Mouse (Mus musculus) C2C12 (cell line): ENCODE measurements around the gene Lcorl. TPM values are rescaled to one million over a fixed set of nuclear protein-coding genes. Genes with fewer than 3 reads are reported as not detected.

Experiments
- H3K27me3 ChIP-seq: one replicate; pipeline ENCODE4 v1.6.1; 2011; ENCODE audit not compliant: control insufficient read depth, insufficient read depth, insufficient read length
- H3K36me3 ChIP-seq: one replicate; pipeline ENCODE4 v1.6.1; 2011; ENCODE audit not compliant: control insufficient read depth, insufficient read depth
- H3K4me3 ChIP-seq: one replicate; pipeline ENCODE4 v1.5.1; 2011; ENCODE audit warnings: mild to moderate bottlenecking, control low read depth; ENCODE audit not compliant: poor library complexity, insufficient read depth, severe bottlenecking
- H3K79me2 ChIP-seq: one replicate; pipeline ENCODE4 v1.6.1; 2011; ENCODE audit not compliant: control insufficient read depth, insufficient read depth
- H3K79me3 ChIP-seq: one replicate; pipeline ENCODE4 v1.6.1; 2011; ENCODE audit warnings: low read depth, control low read depth
- H3ac ChIP-seq: one replicate; pipeline ENCODE3; 2011; ENCODE audit warnings: low read depth; ENCODE audit not compliant: control insufficient read depth, insufficient read length
- CEBPB ChIP-seq: IDR thresholded peaks from one replicate; pipeline ENCODE4 v1.6.1; 2011; ENCODE audit warnings: low read depth, mild to moderate bottlenecking, control low read depth, moderate library complexity
- CTCF ChIP-seq: IDR thresholded peaks from one replicate; pipeline ENCODE4 v1.5.1; 2011; ENCODE audit not compliant: control insufficient read depth, insufficient read depth, insufficient read length
- FOSL1 ChIP-seq: IDR thresholded peaks from one replicate; pipeline ENCODE4 v1.8.0; 2011; ENCODE audit warnings: mild to moderate bottlenecking, low read length; ENCODE audit not compliant: poor library complexity, insufficient read depth, severe bottlenecking
- MAX ChIP-seq: IDR thresholded peaks from one replicate; pipeline ENCODE4 v1.6.1; 2011; ENCODE audit warnings: mild to moderate bottlenecking, control low read depth
- MYOD1 ChIP-seq: IDR thresholded peaks from one replicate; pipeline ENCODE4 v1.6.1; 2011; ENCODE audit warnings: low read depth; ENCODE audit not compliant: control insufficient read depth, insufficient read length
- MYOG ChIP-seq: IDR thresholded peaks from one replicate; pipeline ENCODE4 v1.6.1; 2011; ENCODE audit not compliant: control insufficient read depth, insufficient read length; ENCODE audit errors: extremely low read depth
- USF1 ChIP-seq: IDR thresholded peaks from one replicate; pipeline ENCODE4 v1.6.1; 2011; ENCODE audit warnings: low read depth, mild to moderate bottlenecking, control low read depth, moderate library complexity
- polyA plus RNA-seq: library from polyadenylated mRNA; unstranded; fragments of >200 nt; fragmentation: generic; extraction: Trizol; gene quantifications from one replicate; pipeline ENCODE4 v1.2.1, GENCODE M21; 2012; ENCODE audit warnings: missing spikeins

Gene Lcorl
- polyA plus RNA-seq, 1 experiment: 1.2 TPM

DNA sequence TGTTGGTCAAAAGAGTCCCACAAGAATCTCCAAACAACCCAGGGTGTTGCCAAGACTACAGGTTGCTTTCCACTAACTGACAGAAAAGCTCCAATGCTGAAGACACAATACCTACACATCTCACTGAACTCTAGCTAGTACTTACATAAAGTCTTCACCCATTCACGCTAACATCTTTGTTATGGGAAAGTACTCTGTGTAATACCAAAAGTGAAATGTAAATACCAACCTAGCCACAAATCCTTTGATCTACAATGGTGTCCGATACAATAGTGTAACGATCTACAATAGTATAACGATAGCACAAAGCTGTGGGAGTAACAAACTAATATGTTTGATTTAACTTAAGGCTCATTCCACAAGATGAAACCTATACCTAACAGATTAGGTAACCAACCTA is 67.2 kb downstream of the Lcorl start:
- Histone ChIP-seq H3ac (no peak overlapping the region), H3K4me3 (no peak overlapping the region), H3K79me3 (peaks cover 9% of the 10 kb centered on the region), H3K36me3 (no peaks in the 10 kb centered on the region), H3K27me3 (no peaks in the 10 kb centered on the region), H3K79me2 (no peaks in the 10 kb centered on the region)
- TF ChIP-seq CTCF (no peak), MYOG (no peak), CEBPB (no peak), USF1 (no peak), MAX (no peak), FOSL1 (no peak), MYOD1 (no peak)

DNA sequence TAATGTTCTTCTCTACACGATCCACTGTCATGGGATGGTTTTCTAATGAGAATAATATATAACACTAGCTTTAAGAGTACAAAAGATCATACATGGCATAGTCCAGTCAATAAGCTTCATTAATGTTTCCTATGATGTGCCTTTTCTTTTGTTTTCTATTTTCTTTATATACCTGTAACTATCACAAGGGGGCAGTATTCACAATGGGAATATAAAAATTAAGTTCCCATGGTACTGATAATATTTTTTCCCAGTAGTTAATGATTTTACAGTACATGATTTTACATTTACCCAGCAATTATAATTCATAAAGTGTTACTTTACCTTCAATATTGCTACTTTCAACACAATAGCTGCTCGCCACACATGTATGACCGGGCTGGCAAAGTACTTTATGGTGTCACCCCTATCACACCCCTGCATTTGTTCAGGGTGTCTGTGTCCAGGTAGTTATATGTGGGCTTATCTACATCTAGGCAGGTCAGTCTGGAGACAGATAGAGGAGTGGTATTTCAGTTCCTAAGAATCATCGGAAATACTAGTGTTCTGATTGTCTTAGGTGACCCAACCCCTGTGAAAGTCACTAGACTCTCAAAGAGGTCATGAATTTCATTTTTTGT is 99.8 kb downstream of the Lcorl start:
- Histone ChIP-seq H3K27me3 (no peaks in the 10 kb centered on the region), H3K36me3 (no peaks in the 10 kb centered on the region)
- no peak for TF ChIP-seq MAX
- TF ChIP-seq CTCF: no peak
- TF ChIP-seq USF1: no peak
- no peak for TF ChIP-seq CEBPB
- TF ChIP-seq MYOG: no peak
- TF ChIP-seq FOSL1: no peak

GRCm38 (mm10) chr5:45737911-45738310 is 119.5 kb downstream of the Lcorl start:
- TF ChIP-seq CTCF (no peak), MYOD1 (no peak), USF1 (no peak), FOSL1 (no peak), MAX (no peak), MYOG (no peak), CEBPB (no peak)
- Histone ChIP-seq H3K4me3 (no peak overlapping the region), H3K27me3 (no peaks in the 10 kb centered on the region), H3ac (no peak overlapping the region), H3K79me2 (no peaks in the 10 kb centered on the region), H3K79me3 (no peaks in the 10 kb centered on the region), H3K36me3 (no peaks in the 10 kb centered on the region)

More for the DNA sequence above, 99.8 kb downstream of the Lcorl start:
- H3K79me3 ChIP-seq: no peaks in the 10 kb centered on the region
- no peak overlapping the region for H3K4me3 ChIP-seq
- no peaks in the 10 kb centered on the region for H3K79me2 ChIP-seq
- no peak overlapping the region for H3ac ChIP-seq

GRCm38 (mm10) chr5:45733751-45734150 is 123.7 kb downstream of the Lcorl start:
- H3K36me3 ChIP-seq: no peaks in the 10 kb centered on the region
- H3K27me3 ChIP-seq: no peaks in the 10 kb centered on the region
- TF ChIP-seq FOSL1 (no peak), CTCF (no peak), CEBPB (no peak), MYOD1 (no peak), USF1 (no peak), MYOG (no peak), MAX (no peak)

DNA sequence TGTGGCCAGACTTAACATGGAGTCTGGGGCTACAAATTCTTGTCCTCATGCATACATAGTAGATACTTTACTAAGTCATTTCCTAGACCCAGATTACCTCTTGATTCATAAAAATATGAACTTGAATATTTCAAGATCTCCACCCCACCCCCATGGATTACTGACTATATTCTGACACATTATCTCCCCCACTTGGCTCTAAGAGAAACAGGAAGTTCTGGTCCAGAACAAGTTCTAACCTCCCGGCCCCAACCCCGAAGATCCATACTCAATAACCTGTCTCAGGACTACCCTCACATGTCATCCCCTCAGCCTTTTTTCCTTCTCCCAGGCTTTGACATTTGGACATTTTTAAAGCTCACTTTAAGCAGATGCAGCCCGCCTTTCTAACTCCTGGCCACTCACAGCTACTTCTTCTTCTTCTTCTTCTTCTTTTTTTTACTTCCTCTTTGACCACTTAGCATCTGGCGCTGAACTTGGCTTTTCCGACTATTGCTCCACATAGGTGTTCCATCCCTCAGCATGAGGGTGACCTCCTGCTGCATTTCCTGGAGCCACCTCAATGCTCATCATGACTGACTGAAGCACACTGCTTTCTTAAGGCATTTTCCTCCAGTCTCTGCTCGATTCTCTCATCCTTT is 138.4 kb downstream of the Lcorl start:
- TF ChIP-seq MAX (no peak), USF1 (no peak), CEBPB (no peak), FOSL1 (no peak), MYOG (no peak), MYOD1 (no peak), CTCF (no peak)
- Histone ChIP-seq H3K27me3 (no peaks in the 10 kb centered on the region), H3K79me3 (no peaks in the 10 kb centered on the region)

More at GRCm38 (mm10) chr5:45733751-45734150, 123.7 kb downstream of the Lcorl start:
- Histone ChIP-seq H3K4me3 (no peak overlapping the region), H3K79me2 (no peaks in the 10 kb centered on the region), H3K79me3 (no peaks in the 10 kb centered on the region), H3ac (no peak overlapping the region)

GRCm38 (mm10) chr5:45709653-45710052 is 147.8 kb downstream of the Lcorl start:
- no peaks in the 10 kb centered on the region for H3K79me2 ChIP-seq
- H3K79me3 ChIP-seq: no peaks in the 10 kb centered on the region
- H3K36me3 ChIP-seq: peaks cover 28% of the 10 kb centered on the region
- TF ChIP-seq MYOG (no peak), MAX (no peak), MYOD1 (no peak)
- H3ac ChIP-seq: no peak overlapping the region
- H3K4me3 ChIP-seq: no peak overlapping the region
- no peaks in the 10 kb centered on the region for H3K27me3 ChIP-seq

More for the DNA sequence above, 138.4 kb downstream of the Lcorl start:
- H3ac ChIP-seq: no peak overlapping the region
- H3K36me3 ChIP-seq: no peaks in the 10 kb centered on the region
- H3K79me2 ChIP-seq: no peaks in the 10 kb centered on the region
- no peak overlapping the region for H3K4me3 ChIP-seq
